Mouse (Mus musculus) heart, adult 2 months (tissue): ENCODE measurements around the gene Odf2l.

Source experiments
- CTCF ChIP-seq: fragments of 200-600 bp; IDR thresholded peaks from 2 replicates; pipeline ENCODE4 v1.8.1; 2022; ENCODE audit warnings: antibody characterized with exemption, mild to moderate bottlenecking, moderate library complexity
- POLR2A ChIP-seq: fragments of 200-500 bp; IDR thresholded peaks from 2 replicates; pipeline ENCODE4 v1.6.1; 2011; ENCODE audit warnings: mild to moderate bottlenecking, low read depth, low read length, control low read depth; ENCODE audit not compliant: insufficient read depth

GRCm38 (mm10) chr3:145147483-145147882 is 29.1 kb downstream of the Odf2l start:
- TF ChIP-seq POLR2A (no peak), CTCF (peak; percentile 50)
